ENCODE assay signal across 18 mouse cellular contexts in the genomic region with DNA sequence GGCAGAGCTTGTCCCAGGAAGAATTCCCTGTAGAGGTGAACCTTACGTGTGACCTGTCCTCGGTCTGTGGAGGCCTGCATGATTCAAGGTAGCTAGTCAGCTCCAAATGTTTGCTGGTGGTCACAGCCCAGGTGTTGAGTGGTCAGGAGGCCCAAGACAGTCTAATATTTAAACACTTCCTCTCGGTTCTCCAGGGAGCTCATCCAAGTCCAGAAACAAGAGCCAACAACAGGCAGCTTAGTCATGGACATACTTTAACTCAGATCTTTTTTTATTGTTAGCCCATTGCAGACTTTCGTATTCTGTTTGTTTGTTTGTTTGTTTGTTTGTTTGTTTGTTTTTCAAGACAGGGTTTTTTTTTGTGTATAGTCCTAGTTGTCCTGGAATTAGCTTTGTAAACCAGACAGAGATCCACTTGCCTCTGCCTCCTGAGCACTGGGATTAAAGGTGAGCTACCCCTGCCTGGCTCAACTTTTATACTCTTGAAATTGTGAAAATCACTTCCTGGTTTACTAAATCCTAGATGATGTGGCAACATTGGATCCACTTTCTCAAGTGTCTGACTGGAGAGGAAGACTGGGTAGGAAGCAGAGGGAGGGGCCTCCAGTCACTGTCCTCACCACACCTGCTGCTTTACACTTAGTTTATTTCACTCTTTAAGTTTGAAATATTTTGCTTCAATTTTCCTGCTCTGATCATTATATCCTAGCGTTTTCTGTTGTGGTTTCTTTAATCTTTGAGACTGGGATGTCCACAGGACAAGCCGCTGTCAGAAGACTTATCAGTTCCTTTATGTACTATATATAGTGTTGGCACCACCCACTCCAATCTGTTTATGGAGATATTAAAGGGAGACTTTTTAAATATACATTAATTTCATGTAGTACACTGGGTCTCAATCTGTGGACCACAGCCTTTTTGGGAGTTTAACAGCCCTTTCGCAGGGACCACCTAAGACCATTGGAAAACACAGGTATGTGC. TPM values are rescaled to one million over a fixed set of nuclear protein-coding genes. Genes with fewer than 3 reads are reported as not detected.
DNase-seq lines count a peak whose midpoint lies in the region; ATAC-seq and TF ChIP-seq lines count a peak whose summit lies in the region.
"Had no signal": no experiment of that assay in that cellular context is flagged by ENCODE, and none has a peak within 500 bp of the region (broad histone marks: within the 10 kb centered on the region; RNA-seq: fewer than 3 reads in every experiment).

No protein-coding gene starts in this region.

- H3K4me3 ChIP-seq in heart, embryonic 11.5 days (ENCODE audit: low read depth, low read length), result no peak overlapping the region
- no peak overlapping the region for H3K4me3 ChIP-seq in MEL (ENCODE audit: control insufficient read depth in 1 of 2, insufficient read depth in 1 of 2, low read depth in 2 of 2, low read length in 2 of 2)
- H3K4me3 ChIP-seq in embryonic facial prominence, embryonic 10.5 days, result no peak overlapping the region
- H3K4me3 ChIP-seq in left cerebral cortex, adult 2 months, result no peak overlapping the region
- no peak overlapping the region for H3K4me3 ChIP-seq in midbrain, postnatal 0 days (ENCODE audit: low read depth, low read length)
- H3K4me3 ChIP-seq: forebrain, embryonic 10.5 days; heart, embryonic 13.5 days; hindbrain, embryonic 15.5 days had no signal

- WGBS in heart, embryonic 11.5 days (ENCODE audit: insufficient replicate concordance), result 85% methylated on average over 7 of the region's 7 CpGs
- WGBS in embryonic facial prominence, embryonic 10.5 days, result 92% methylated on average over 7 of the region's 7 CpGs
- WGBS in midbrain, postnatal 0 days, result 91% methylated on average over 7 of the region's 7 CpGs

- TF ChIP-seq POLR2A in MEL (IDR thresholded peaks at IDR 0.05; ENCODE audit: control insufficient read depth in 1 of 2, insufficient read depth in 1 of 2, low read depth in 1 of 2, low read length in 2 of 2, poor library complexity in 1 of 2), result no peak

- intact Hi-C loops in left cerebral cortex, adult 2 months (cut with DNase I), result no loop called here

- no peak overlapping the region for H3K4me2 ChIP-seq in heart, embryonic 11.5 days
- no peak overlapping the region for H3K4me2 ChIP-seq in midbrain, postnatal 0 days (ENCODE audit: low read depth, low read length, poor library complexity, severe bottlenecking)
- H3K4me2 ChIP-seq: heart, embryonic 13.5 days; hindbrain, embryonic 15.5 days had no signal

- TF ChIP-seq EP300 in MEL (IDR thresholded peaks at IDR 0.05; ENCODE audit: low read depth in 1 of 2, low read length in 2 of 2), result peak; percentile 54

- no peaks in the 10 kb centered on the region for H3K36me3 ChIP-seq in heart, embryonic 11.5 days (ENCODE audit: control insufficient read depth, insufficient read depth, low read length)
- peaks cover 0 to 8% of the 10 kb centered on the region in 2 experiments; a peak in 2 of 4 replicates for H3K36me3 ChIP-seq in MEL (ENCODE audit: control insufficient read depth in 1 of 2, insufficient read depth in 2 of 2, low read length in 2 of 2)
- H3K36me3 ChIP-seq in embryonic facial prominence, embryonic 10.5 days (replicated peaks), result peaks cover 14% of the 10 kb centered on the region
- no peaks in the 10 kb centered on the region for H3K36me3 ChIP-seq in midbrain, postnatal 0 days (ENCODE audit: insufficient read depth, low read length)
- H3K36me3 ChIP-seq: hindbrain, embryonic 15.5 days had no signal

- TF ChIP-seq CTCF in MEL (IDR thresholded peaks at IDR 0.05 in 2 of 3, conservative IDR thresholded peaks at IDR 0.05 in 1 of 3; ENCODE audit: control insufficient read depth in 1 of 3, insufficient read depth in 1 of 3, low read depth in 2 of 3, low read length in 3 of 3, poor library complexity in 1 of 3, severe bottlenecking in 1 of 3), result no peak
- TF ChIP-seq CTCF in left cerebral cortex, adult 2 months (IDR thresholded peaks at IDR 0.05), result no peak
- no peak for TF ChIP-seq CTCF in midbrain, postnatal 0 days (IDR thresholded peaks at IDR 0.05)

- H3K4me1 ChIP-seq in heart, embryonic 11.5 days (ENCODE audit: control insufficient read depth, insufficient read depth, low read length), result no peaks in the 10 kb centered on the region
- peaks cover 3 to 6% of the 10 kb centered on the region in 2 experiments; a peak in 3 of 4 replicates for H3K4me1 ChIP-seq in MEL (ENCODE audit: control insufficient read depth in 1 of 2, insufficient read depth in 2 of 2, low read length in 2 of 2)
- H3K4me1 ChIP-seq in embryonic facial prominence, embryonic 10.5 days, result peaks cover 14% of the 10 kb centered on the region
- no peaks in the 10 kb centered on the region for H3K4me1 ChIP-seq in midbrain, postnatal 0 days (ENCODE audit: insufficient read depth, low read length)
- H3K4me1 ChIP-seq: hindbrain, embryonic 15.5 days had no signal

- no peak for TF ChIP-seq RAD21 in MEL (IDR thresholded peaks at IDR 0.05; ENCODE audit: low read depth, low read length)

- DNase-seq in heart, adult 11 months, result peak; percentile 77
- peak; percentile 23 for DNase-seq in MEL (ENCODE audit: low read depth, low spot score)
- peak; percentile 1 for DNase-seq in embryonic facial prominence, embryonic 10.5 days (ENCODE audit: low spot score)
- DNase-seq in left cerebral cortex, adult 2 months (ENCODE audit: extremely low spot score in 1 of 2, low spot score in 2 of 2), result no peak
- DNase-seq in midbrain, postnatal 0 days (ENCODE audit: low spot score), result no peak
- DNase-seq: adrenal gland, postnatal 10 days; cerebellum, adult 11-12 months; cerebellum, adult 9-10 months; cerebellum, postnatal 25 days; heart, postnatal 36 days had no signal

- no peaks in the 10 kb centered on the region for H3K79me2 ChIP-seq in MEL (ENCODE audit: control insufficient read depth, insufficient read depth, low read length, poor library complexity)

- ATAC-seq in heart, embryonic 11.5 days (replicated peaks; ENCODE audit: insufficient number of reproducible peaks, low FRiP score, low TSS enrichment), result no peak
- peak; percentile 97 for ATAC-seq in megakaryocyte progenitor cell, adult 5-6 weeks (replicated peaks; ENCODE audit: poor library complexity)
- no peak for ATAC-seq in midbrain, postnatal 0 days (ENCODE audit: low FRiP score)
- no peak for ATAC-seq in frontal cortex, adult (ENCODE audit: low TSS enrichment)
- ATAC-seq: forebrain, embryonic 14.5 days had no signal

- H3K9ac ChIP-seq in heart, embryonic 11.5 days (ENCODE audit: low read depth, low read length), result no peak overlapping the region
- no peak overlapping the region for H3K9ac ChIP-seq in MEL (ENCODE audit: control insufficient read depth, low read depth, low read length, poor library complexity, severe bottlenecking)
- no peak overlapping the region for H3K9ac ChIP-seq in midbrain, postnatal 0 days (replicated peaks; ENCODE audit: low read length, poor library complexity, severe bottlenecking)
- H3K9ac ChIP-seq: heart, embryonic 13.5 days; hindbrain, embryonic 15.5 days had no signal

- no peak overlapping the region for H3K27ac ChIP-seq in heart, embryonic 11.5 days (ENCODE audit: low read depth, low read length)
- no peak overlapping the region for H3K27ac ChIP-seq in MEL (ENCODE audit: control insufficient read depth, low read depth, low read length)
- no peak overlapping the region for H3K27ac ChIP-seq in embryonic facial prominence, embryonic 10.5 days (replicated peaks)
- H3K27ac ChIP-seq in left cerebral cortex, adult 2 months, result no peak overlapping the region
- H3K27ac ChIP-seq in midbrain, postnatal 0 days (ENCODE audit: low read depth, low read length), result no peak overlapping the region
- H3K27ac ChIP-seq: forebrain, embryonic 10.5 days; heart, embryonic 13.5 days; hindbrain, embryonic 15.5 days had no signal

- H3K27me3 ChIP-seq in heart, embryonic 11.5 days (ENCODE audit: control insufficient read depth, insufficient read depth, low read length), result no peaks in the 10 kb centered on the region
- H3K27me3 ChIP-seq in MEL (ENCODE audit: control insufficient read depth in 1 of 2, insufficient read depth in 2 of 2, low read length in 2 of 2), result no peaks in the 10 kb centered on the region
- H3K27me3 ChIP-seq in embryonic facial prominence, embryonic 10.5 days (replicated peaks; ENCODE audit: low read depth, poor library complexity, severe bottlenecking), result no peaks in the 10 kb centered on the region
- H3K27me3 ChIP-seq in midbrain, postnatal 0 days (ENCODE audit: insufficient read depth, low read length), result no peaks in the 10 kb centered on the region
- H3K27me3 ChIP-seq: CH12.LX; heart, embryonic 13.5 days; hindbrain, embryonic 15.5 days had no signal

- H3K9me3 ChIP-seq in heart, embryonic 11.5 days (replicated peaks; ENCODE audit: control insufficient read depth, low read length), result no peaks in the 10 kb centered on the region
- no peaks in the 10 kb centered on the region for H3K9me3 ChIP-seq in MEL (replicated peaks; ENCODE audit: insufficient read depth, low read length)
- no peaks in the 10 kb centered on the region for H3K9me3 ChIP-seq in embryonic facial prominence, embryonic 10.5 days
- H3K9me3 ChIP-seq in midbrain, postnatal 0 days (ENCODE audit: low read length), result no peaks in the 10 kb centered on the region
- H3K9me3 ChIP-seq: forebrain, embryonic 10.5 days; heart, embryonic 13.5 days; hindbrain, embryonic 15.5 days had no signal

RNA-seq across cellular contexts. Expression of a gene that starts 31.4 kb away (rescaled TPM):
- 7.8 and 8.7 TPM in 2 replicates for polyA plus RNA-seq in heart, embryonic 11.5 days (2014; fragmentation: Nextera tagmentation; extraction: Ambion mirVana)
- 2.8 and 3.1 TPM in 2 replicates for total RNA-seq in MEL (2012; rRNA removed)
- polyA plus RNA-seq in MEL (2012; ENCODE audit: insufficient read depth in 1 of 2, insufficient read length in 2 of 2, low read depth in 1 of 2, low replicate concordance in 2 of 2, missing spikeins in 1 of 2), result 1 to 10 TPM in 1 of 2 experiments, not detected in 1; 6.1 TPM
- polyA plus RNA-seq in embryonic facial prominence, embryonic 10.5 days (2016; fragmentation: Nextera tagmentation; extraction: Ambion mirVana), result 8.9 and 10.0 TPM in 2 replicates
- 5.0 and 9.0 TPM in 2 replicates for total RNA-seq in megakaryocyte progenitor cell, adult 5-6 weeks (2015)
- 3.8 and 5.0 TPM in 2 replicates for total RNA-seq in megakaryocyte progenitor cell, adult 5-6 weeks (2017)
- total RNA-seq in left cerebral cortex, adult 2 months (2021), result 10 to 100 TPM; 13.7 to 18.6 TPM
- total RNA-seq in midbrain, postnatal 0 days (2014; rRNA removed), result 24.6 and 26.2 TPM in 2 replicates
- 6.9 and 10.2 TPM in 2 replicates for polyA plus RNA-seq in midbrain, postnatal 0 days (2015; fragmentation: Nextera tagmentation; extraction: Ambion mirVana)

RNA-seq across cellular contexts. Expression of a gene that starts 31.5 kb away (rescaled TPM):
- 16.0 and 18.5 TPM in 2 replicates for polyA plus RNA-seq in heart, embryonic 11.5 days (2014; fragmentation: Nextera tagmentation; extraction: Ambion mirVana)
- total RNA-seq in MEL (2012; rRNA removed), result 20.8 and 28.1 TPM in 2 replicates
- polyA plus RNA-seq in MEL (2012; ENCODE audit: insufficient read depth in 1 of 2, insufficient read length in 2 of 2, low read depth in 1 of 2, low replicate concordance in 2 of 2, missing spikeins in 1 of 2), result 10 to 100 TPM in 1 of 2 experiments, not detected in 1; 24.0 TPM
- 19.8 and 21.0 TPM in 2 replicates for polyA plus RNA-seq in embryonic facial prominence, embryonic 10.5 days (2016; fragmentation: Nextera tagmentation; extraction: Ambion mirVana)
- 46.3 and 59.6 TPM in 2 replicates for total RNA-seq in megakaryocyte progenitor cell, adult 5-6 weeks (2015)
- 37.6 and 43.7 TPM in 2 replicates for total RNA-seq in megakaryocyte progenitor cell, adult 5-6 weeks (2017)
- 10 to 100 TPM; 14.3 to 15.7 TPM for total RNA-seq in left cerebral cortex, adult 2 months (2021)
- total RNA-seq in midbrain, postnatal 0 days (2014; rRNA removed), result 9.4 and 12.2 TPM in 2 replicates
- polyA plus RNA-seq in midbrain, postnatal 0 days (2015; fragmentation: Nextera tagmentation; extraction: Ambion mirVana), result 13.4 and 15.9 TPM in 2 replicates

Comparison
In these comparisons a context has a peak if more than half of its experiments do, and no peak if none do; other contexts are left out.
1. DNase-seq: peak in heart, adult 11 months (single experiment), MEL (single experiment) and embryonic facial prominence, embryonic 10.5 days (single experiment); none in left cerebral cortex, adult 2 months (0 of 2) and midbrain, postnatal 0 days (single experiment).